Mouse (Mus musculus): ENCODE data around the gene Gdpd1.
"Not testable (repeated sequence)": the region's sequence is repeated elsewhere in the genome, so short reads cannot be mapped to it uniquely, and the experiment has no call there.

Gdpd1 gene

GRCm38 (mm10) chr11:87026096-87026875, 47.6 kb downstream of the Gdpd1 start:
- no peak for DNase-seq (ENCODE audit: extremely low read depth, low read depth, low spot score)

GRCm38 (mm10) chr11:87025351-87025750, 48.5 kb downstream of the Gdpd1 start:
- DNase-seq (ENCODE audit: extremely low read depth, low read depth, low spot score) = no peak

DNA sequence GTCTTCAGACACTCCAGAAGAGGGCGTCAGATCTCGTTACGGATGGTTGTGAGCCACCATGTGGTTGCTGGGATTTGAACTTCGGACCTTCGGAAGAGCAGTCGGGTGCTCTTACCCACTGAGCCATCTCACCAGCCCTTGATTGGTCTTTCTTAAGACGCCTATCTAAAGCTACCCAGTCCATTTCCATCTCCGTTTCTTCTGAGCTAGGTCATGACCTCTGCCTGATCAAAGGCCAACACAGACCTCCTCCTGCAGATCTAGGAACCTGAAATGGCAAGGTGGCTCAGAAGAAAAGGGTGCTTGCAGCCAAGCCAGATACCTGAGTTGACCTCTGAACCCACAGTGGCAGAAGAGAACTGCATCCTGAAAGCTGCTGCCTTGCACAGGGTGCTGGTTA, 50.6 kb downstream of the Gdpd1 start:
- not testable (repeated sequence) for DNase-seq (ENCODE audit: extremely low read depth, low read depth, low spot score)

DNA sequence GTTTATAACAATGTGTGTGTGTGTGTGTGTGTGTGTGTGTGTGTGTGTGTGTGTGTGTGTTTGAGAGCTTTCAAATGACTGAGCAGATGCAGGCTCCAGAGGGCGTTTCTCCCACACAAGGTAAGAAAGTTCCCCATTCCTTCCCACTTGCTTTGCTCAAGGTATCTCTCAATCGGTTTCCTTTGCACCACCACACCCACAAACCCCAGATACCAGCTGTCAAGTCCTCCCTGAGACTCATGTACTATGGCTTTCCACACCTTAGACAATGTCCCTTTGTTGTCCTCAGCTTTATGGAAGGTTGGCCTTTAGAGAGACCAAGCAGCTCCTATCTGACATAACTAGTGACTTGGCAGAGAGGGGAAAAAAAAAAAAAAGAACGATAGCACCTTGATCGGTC, 51.1 kb downstream of the Gdpd1 start:
- DNase-seq (ENCODE audit: extremely low read depth, low read depth, low spot score) = no peak

- DNase-seq (ENCODE audit: extremely low read depth, low read depth, low spot score) = no peak
Observed at GRCm38 (mm10) chr11:87021551-87021950, 52.3 kb downstream of the Gdpd1 start.

GRCm38 (mm10) chr11:87020449-87020848, 53.4 kb downstream of the Gdpd1 start:
- DNase-seq (ENCODE audit: extremely low read depth, low read depth, low spot score) = no peak

- DNase-seq (ENCODE audit: extremely low read depth, low read depth, low spot score) = no peak
Observed at GRCm38 (mm10) chr11:87019431-87019830, 54.4 kb downstream of the Gdpd1 start.

DNA sequence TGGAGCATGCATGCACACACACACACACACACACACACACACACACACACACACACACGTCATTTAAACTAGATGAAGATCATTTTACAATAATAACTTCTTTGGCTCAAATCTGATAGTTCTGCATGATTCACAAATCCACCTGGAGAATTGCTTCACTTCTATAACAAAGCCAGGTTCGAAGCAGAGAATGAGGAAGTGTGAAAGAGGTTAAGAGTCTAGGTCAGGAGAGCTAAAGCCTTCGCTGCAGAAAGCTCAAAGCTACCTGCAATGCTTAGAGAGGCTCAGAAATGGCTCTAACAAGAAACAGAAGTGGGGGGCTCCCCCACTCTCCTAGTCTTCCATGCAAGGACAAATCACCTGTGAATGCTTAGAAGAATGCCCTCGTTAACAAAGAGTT, 55.8 kb downstream of the Gdpd1 start:
- no peak for DNase-seq (ENCODE audit: extremely low read depth, low read depth, low spot score)

DNA sequence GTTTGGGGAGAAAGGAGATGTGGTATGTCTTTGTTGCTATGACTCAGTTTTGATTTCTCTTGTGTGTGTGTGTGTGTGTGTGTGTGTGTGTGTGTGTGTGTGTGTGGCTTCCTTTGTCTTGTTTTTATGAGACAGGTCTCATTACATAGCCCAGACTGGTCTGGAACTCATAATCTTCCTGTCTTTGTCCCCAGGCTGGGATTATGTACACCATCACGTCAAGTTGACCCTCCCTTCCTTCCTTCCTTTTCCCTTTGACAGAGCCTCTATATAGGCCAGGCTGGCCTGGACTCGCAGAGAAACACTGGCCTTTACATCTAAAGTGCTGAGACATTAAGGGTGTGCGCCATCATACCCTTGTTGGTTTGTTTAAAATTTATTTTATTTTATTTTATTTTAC, 58.2 kb downstream of the Gdpd1 start:
- no peak for DNase-seq (ENCODE audit: extremely low read depth, low read depth, low spot score)

GRCm38 (mm10) chr11:87010476-87010875, 63.4 kb downstream of the Gdpd1 start:
- DNase-seq (ENCODE audit: extremely low read depth, low read depth, low spot score) = no peak

- no peak for DNase-seq (ENCODE audit: extremely low read depth, low read depth, low spot score)
Observed at GRCm38 (mm10) chr11:87007371-87007770, 66.5 kb downstream of the Gdpd1 start.

GRCm38 (mm10) chr11:87004960-87005755, 68.7 kb downstream of the Gdpd1 start:
- no peak for DNase-seq (ENCODE audit: extremely low read depth, low read depth, low spot score)

DNA sequence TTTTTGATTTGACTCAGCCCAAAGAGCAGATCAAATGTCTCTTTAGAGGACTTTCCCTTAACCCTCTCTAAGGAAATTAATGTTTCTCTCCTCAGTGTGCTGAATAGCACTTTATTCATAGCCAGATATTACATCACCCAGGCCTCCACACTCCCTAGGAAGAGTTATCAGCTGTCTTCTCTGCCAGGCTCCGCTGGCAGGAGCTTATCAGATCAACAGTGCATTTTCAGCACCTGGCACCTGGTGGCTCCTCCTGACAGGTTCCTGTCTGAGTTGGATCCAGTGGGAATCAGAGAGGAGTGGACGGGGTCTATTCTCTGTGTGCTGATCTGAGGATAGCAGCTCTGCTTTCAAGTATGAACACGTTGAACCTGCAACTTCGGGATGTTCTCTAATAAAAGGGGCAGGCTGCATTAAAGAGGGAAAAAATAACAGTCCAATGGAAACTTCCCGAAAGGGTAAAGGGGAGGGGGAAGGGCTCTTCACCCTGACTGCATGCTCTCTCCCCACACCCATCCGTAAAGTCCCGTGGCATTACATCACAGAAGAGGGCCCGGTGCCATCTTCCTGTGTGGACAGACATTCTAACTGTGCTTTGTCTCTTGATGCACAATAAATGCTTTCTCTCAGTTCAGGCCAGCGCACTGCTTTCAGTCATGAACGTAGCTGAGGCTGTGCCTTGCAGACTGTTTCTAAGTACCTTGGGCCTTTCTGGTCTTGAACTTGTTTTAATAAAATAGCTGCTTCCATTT, 71.6 kb downstream of the Gdpd1 start:
- DNase-seq (ENCODE audit: extremely low read depth, low read depth, low spot score) = no peak

DNA sequence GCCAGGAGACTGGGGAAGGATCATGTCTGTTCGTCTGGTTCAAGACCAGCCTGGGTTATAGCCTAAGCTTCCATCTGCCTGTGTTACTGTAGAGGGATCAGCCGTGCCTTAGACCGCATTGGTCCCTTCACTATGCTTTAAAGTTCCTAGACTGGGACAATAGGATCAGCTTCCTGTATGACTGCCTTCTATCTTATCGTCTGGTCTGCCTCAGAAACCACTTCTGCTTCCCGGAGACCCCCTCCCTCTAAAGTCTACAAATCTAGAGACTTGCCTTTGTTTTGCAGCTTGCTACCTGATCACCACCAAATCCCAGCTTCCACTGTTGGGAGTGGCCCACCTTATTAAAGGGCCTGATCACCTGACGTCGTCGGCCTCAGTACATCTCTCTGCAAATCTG, 72.6 kb downstream of the Gdpd1 start:
- no peak for DNase-seq (ENCODE audit: extremely low read depth, low read depth, low spot score)

- DNase-seq (ENCODE audit: extremely low read depth, low read depth, low spot score) = no peak
Observed at GRCm38 (mm10) chr11:86996266-86996665, 77.6 kb downstream of the Gdpd1 start.

DNA sequence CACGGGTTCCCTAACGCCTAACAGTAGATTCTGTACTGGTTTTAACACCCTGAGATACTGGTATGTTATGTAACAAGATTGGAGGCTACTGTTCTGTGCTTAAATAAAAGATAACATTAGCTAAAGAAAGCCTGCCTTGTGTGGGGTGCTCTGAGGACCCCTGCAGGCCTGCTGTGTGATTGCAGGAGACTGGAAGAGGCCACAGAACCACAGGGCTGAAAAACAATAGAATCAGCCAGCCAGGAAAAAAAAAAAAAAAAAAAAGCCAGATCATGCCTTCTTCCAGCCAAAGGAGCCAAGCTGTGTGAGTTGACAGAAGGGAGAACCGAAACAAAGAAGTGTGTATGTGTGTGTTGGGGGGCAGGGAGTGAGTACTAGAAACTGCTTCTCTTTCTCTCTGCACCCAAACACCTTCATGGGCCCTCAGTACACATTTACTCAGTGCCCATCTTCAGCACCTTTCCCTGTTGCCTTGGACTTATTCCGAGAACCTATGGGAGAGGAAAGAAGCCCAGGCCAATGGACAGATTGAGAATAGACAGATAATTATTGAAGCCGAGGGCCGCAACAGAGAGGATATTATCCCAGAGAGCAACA, 78.1 kb downstream of the Gdpd1 start:
- no peak for DNase-seq (ENCODE audit: extremely low read depth, low read depth, low spot score)

- DNase-seq (ENCODE audit: extremely low read depth, low read depth, low spot score) = no peak
Observed at GRCm38 (mm10) chr11:86994791-86995624, 78.9 kb downstream of the Gdpd1 start.

DNA sequence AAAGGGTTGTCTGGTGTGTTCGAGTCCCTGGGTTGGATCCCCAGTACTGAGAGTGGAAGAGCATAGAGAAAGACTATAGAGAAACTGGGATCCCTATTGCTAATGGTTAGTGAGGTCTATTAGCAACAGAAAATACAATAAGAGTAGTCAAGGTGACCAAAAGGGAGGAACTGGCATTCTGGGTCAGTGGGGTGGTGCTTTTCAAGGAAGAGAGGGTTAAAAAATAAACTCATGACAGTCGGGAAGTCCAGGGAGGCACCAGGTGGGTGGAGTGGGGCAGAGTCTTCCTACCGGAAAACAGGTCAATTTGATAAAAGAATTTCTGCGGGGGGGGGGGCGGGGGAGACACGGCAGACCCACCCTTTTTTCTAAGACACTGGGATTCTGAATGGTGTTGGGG, 79.5 kb downstream of the Gdpd1 start:
- DNase-seq (ENCODE audit: extremely low read depth, low read depth, low spot score) = no peak

DNA sequence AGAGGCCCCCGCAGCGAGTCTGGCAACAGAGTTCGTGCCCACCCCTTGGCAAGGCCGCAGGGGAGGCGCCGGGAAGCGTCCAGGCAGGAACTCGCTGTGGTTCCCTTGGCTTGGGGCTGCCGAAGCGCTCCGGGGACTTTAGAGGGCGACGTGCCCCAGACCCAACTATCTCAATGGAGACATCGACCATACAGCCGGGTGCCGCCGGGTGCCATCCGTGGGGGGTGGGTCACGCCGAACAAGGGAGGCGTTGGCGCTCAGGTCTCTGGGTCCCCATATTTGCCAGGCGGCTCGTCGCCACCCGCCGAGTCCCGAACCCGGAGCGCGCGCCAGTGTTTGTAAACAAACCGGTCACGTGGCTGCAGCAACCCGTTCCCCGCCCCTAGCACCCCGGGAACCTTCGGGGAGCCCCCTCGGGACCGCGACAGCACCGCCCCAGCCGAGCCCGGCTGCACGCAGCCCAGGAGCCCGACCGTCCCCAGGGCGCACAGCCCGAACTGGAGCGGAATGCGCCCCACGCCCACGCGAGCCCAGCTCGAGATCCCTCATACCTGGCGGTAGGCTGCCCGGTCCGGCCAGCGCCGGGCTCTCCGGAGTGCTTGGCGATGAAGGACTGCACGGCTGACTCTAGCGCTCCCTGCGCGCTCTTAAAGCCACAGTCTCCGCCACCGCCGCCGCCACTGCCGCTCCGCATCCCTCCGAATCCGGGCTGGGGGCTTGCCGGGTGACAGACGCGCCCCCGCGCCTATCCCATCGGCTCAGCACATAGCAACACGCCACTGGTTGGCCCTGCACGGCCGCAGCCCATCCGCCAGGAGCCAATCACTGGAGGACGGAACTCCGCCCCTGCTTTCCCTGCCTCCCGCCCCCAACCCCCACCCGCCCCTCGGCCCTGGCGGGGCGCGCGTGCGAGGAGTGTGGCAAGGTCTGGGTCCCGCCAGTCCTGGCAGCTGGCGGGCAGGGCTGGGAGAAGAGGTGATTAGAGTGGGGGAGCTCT, 80.5 kb downstream of the Gdpd1 start, which contains the start of gene Ypel2:
TSS of gene Ypel2 (minus strand) at position 667 of the 997 bp plus-strand sequence.
- DNase-seq (ENCODE audit: extremely low read depth, low read depth, low spot score) = no peak

Data from fat pad, adult 2 months (tissue).